Mouse (Mus musculus) small intestine, adult 2 months (tissue): ENCODE measurements around the gene Apbb2.

Experiments used
- CTCF ChIP-seq: fragments of 200-500 bp; IDR thresholded peaks from 2 replicates; pipeline ENCODE4 v1.5.1; 2012; ENCODE audit warnings: low read depth, mild to moderate bottlenecking, control low read depth, inconsistent platforms, low read length, moderate library complexity, mixed read lengths; ENCODE audit not compliant: insufficient replicate concordance, insufficient read length; ENCODE audit errors: extremely low read depth
- POLR2A ChIP-seq: fragments of 200-500 bp; IDR thresholded peaks from 2 replicates; pipeline ENCODE4 v1.6.1; 2012; ENCODE audit warnings: low read depth, mild to moderate bottlenecking, control low read depth, inconsistent platforms, low read length, moderate library complexity

DNA sequence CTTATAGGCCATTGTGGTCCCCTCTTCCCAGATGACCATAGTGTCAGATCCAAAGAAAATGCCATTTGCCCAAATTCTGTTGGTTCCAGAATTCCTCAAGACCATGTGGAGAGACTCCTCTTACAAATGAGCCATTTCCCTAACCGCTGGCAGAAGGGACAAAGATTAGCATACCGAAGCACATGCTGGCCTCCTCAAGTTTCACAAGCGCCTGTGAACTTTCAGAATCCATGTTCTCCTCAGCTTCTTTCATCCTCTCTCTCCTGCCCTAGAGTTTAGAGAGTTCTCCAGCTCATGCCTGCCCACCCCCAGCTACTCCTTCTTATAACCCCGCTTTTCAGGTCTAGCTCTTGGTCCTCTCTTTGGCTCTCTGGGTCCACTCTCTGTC lies 35.6 kb downstream of the Apbb2 start:
- TF ChIP-seq CTCF (no peak), POLR2A (no peak)
